Mouse (Mus musculus): ENCODE measurements around the gene Bckdk. TPM values are rescaled to one million over a fixed set of nuclear protein-coding genes. Genes with fewer than 3 reads are reported as not detected.
A peak's percentile ranks its signal among the peaks of the same experiment; 100 is the strongest.

The Bckdk gene
- polyA plus RNA-seq, 1 experiment from 2014 or later = 89.2 TPM

GRCm38 (mm10) chr7:127923714-127924113 is 19.8 kb downstream of the Bckdk start:
- peaks cover 68% of the 10 kb centered on the region for H3K36me3 ChIP-seq (replicated peaks)
- peaks cover 12% of the 10 kb centered on the region for H3K27me3 ChIP-seq
- no peak overlapping the region for H3K4me3 ChIP-seq (replicated peaks)
- WGBS = 90% methylated on average over 5 of the region's 5 CpGs
- H3K27ac ChIP-seq = no peak overlapping the region
- no peaks in the 10 kb centered on the region for H3K9me3 ChIP-seq
- H3K9ac ChIP-seq = no peak overlapping the region
- no peak for ATAC-seq (ENCODE audit: low FRiP score)
- H3K4me2 ChIP-seq = no peak overlapping the region
- no peaks in the 10 kb centered on the region for H3K4me1 ChIP-seq

- no peak overlapping the region for H3K9ac ChIP-seq
These were observed 21.4 kb downstream of the Bckdk start for GRCm38 (mm10) chr7:127925252-127925651.

GRCm38 (mm10) chr7:127926066-127926465 is 22.2 kb downstream of the Bckdk start:
- 89% methylated on average over 8 of the region's 8 CpGs for WGBS
- Histone ChIP-seq H3K4me1 (no peaks in the 10 kb centered on the region; the same call in 1 of the 2 replicates), H3K9ac (no peak overlapping the region), H3K27ac (no peak overlapping the region), H3K27me3 (peaks cover 32% of the 10 kb centered on the region), H3K4me2 (no peak overlapping the region), H3K36me3 (replicated peaks) (peaks cover 55% of the 10 kb centered on the region), H3K9me3 (no peaks in the 10 kb centered on the region), H3K4me3 (replicated peaks) (no peak overlapping the region)
- no peak for ATAC-seq (ENCODE audit: low FRiP score)

More at GRCm38 (mm10) chr7:127925252-127925651, 21.4 kb downstream of the Bckdk start:
- Histone ChIP-seq H3K4me3 (replicated peaks) (no peak overlapping the region), H3K9me3 (no peaks in the 10 kb centered on the region), H3K36me3 (replicated peaks) (peaks cover 63% of the 10 kb centered on the region), H3K27me3 (peaks cover 27% of the 10 kb centered on the region), H3K4me2 (no peak overlapping the region), H3K4me1 (no peaks in the 10 kb centered on the region; the same call in 1 of the 2 replicates), H3K27ac (no peak overlapping the region)
- ATAC-seq (ENCODE audit: low FRiP score) = no peak
- 67% methylated on average over 5 of the region's 5 CpGs for WGBS

- WGBS = 90% methylated on average over 11 of the region's 11 CpGs
- H3K27me3 ChIP-seq = peaks cover 38% of the 10 kb centered on the region
- peaks cover 51% of the 10 kb centered on the region for H3K36me3 ChIP-seq (replicated peaks)
These were observed 23.0 kb downstream of the Bckdk start for GRCm38 (mm10) chr7:127926846-127927245.

GRCm38 (mm10) chr7:127927726-127928125 is 23.8 kb downstream of the Bckdk start:
- Histone ChIP-seq H3K4me2 (no peak overlapping the region), H3K36me3 (replicated peaks) (peaks cover 42% of the 10 kb centered on the region), H3K9ac (no peak overlapping the region), H3K9me3 (no peaks in the 10 kb centered on the region), H3K4me1 (no peaks in the 10 kb centered on the region; the same call in 1 of the 2 replicates), H3K4me3 (replicated peaks) (no peak overlapping the region), H3K27ac (no peak overlapping the region), H3K27me3 (peaks cover 38% of the 10 kb centered on the region)
- no peak for ATAC-seq (ENCODE audit: low FRiP score)
- WGBS = 87% methylated on average over 11 of the region's 11 CpGs

More at GRCm38 (mm10) chr7:127926846-127927245, 23.0 kb downstream of the Bckdk start:
- H3K4me1 ChIP-seq = no peaks in the 10 kb centered on the region; the same call in 1 of the 2 replicates
- no peak overlapping the region for H3K4me2 ChIP-seq
- no peak overlapping the region for H3K4me3 ChIP-seq (replicated peaks)
- no peak overlapping the region for H3K9ac ChIP-seq
- ATAC-seq (ENCODE audit: low FRiP score) = no peak
- no peaks in the 10 kb centered on the region for H3K9me3 ChIP-seq
- H3K27ac ChIP-seq = no peak overlapping the region

- 60% methylated on average over 5 of the region's 5 CpGs for WGBS
- Histone ChIP-seq H3K4me1 (no peaks in the 10 kb centered on the region; the same call in 1 of the 2 replicates), H3K9ac (no peak overlapping the region), H3K27me3 (peaks cover 38% of the 10 kb centered on the region), H3K27ac (no peak overlapping the region), H3K4me3 (replicated peaks) (no peak overlapping the region), H3K4me2 (no peak overlapping the region), H3K9me3 (no peaks in the 10 kb centered on the region), H3K36me3 (replicated peaks) (peaks cover 34% of the 10 kb centered on the region)
- ATAC-seq (ENCODE audit: low FRiP score) = no peak
These were observed 24.7 kb downstream of the Bckdk start for GRCm38 (mm10) chr7:127928596-127928995.

- Histone ChIP-seq H3K36me3 (replicated peaks) (peaks cover 22% of the 10 kb centered on the region), H3K4me1 (peaks cover 6% of the 10 kb centered on the region), H3K27ac (no peak within 1 kb of the TSS), H3K27me3 (peaks cover 38% of the 10 kb centered on the region), H3K9me3 (no peaks in the 10 kb centered on the region), H3K4me2 (peak within 1 kb of the TSS; percentile 24; the same call in 1 of the 2 replicates), H3K4me3 (replicated peaks) (peak within 1 kb of the TSS; percentile 9; the same call in 1 of the 2 replicates), H3K9ac (peak within 1 kb of the TSS; percentile 21; the same call in 1 of the 2 replicates)
- WGBS = 2% methylated on average over 6 of the region's 6 CpGs
- ATAC-seq (ENCODE audit: low FRiP score) = no peak
These were observed 26.0 kb downstream of the Bckdk start, which contains the start of gene Prss8 for GRCm38 (mm10) chr7:127929923-127930322. TSS of gene Prss8 (minus strand) at chr7:127930104.

GRCm38 (mm10) chr7:127930636-127931035 is 26.8 kb downstream of the Bckdk start:
- H3K36me3 ChIP-seq (replicated peaks) = peaks cover 15% of the 10 kb centered on the region
- peaks cover 6% of the 10 kb centered on the region for H3K4me1 ChIP-seq
- no peaks in the 10 kb centered on the region for H3K9me3 ChIP-seq
- 81% methylated on average over 5 of the region's 5 CpGs for WGBS
- H3K27me3 ChIP-seq = peaks cover 38% of the 10 kb centered on the region
- H3K9ac ChIP-seq = no peak overlapping the region
- no peak for ATAC-seq (ENCODE audit: low FRiP score)
- H3K4me3 ChIP-seq (replicated peaks) = no peak overlapping the region
- no peak overlapping the region for H3K4me2 ChIP-seq
- no peak overlapping the region for H3K27ac ChIP-seq

GRCm38 (mm10) chr7:127931351-127932135 is 27.7 kb downstream of the Bckdk start:
- Histone ChIP-seq H3K4me1 (peaks cover 13% of the 10 kb centered on the region), H3K4me2 (no peak overlapping the region), H3K9me3 (no peaks in the 10 kb centered on the region), H3K36me3 (replicated peaks) (peaks cover 6% of the 10 kb centered on the region; the same call in 1 of the 2 replicates), H3K4me3 (replicated peaks) (no peak overlapping the region), H3K27me3 (peaks cover 43% of the 10 kb centered on the region), H3K9ac (no peak overlapping the region), H3K27ac (no peak overlapping the region)
- no peak for ATAC-seq (ENCODE audit: low FRiP score)
- WGBS = 35% methylated on average over 13 of the region's 13 CpGs

GRCm38 (mm10) chr7:127932273-127933031 is 28.6 kb downstream of the Bckdk start:
- no peak for ATAC-seq (ENCODE audit: low FRiP score)
- Histone ChIP-seq H3K4me3 (replicated peaks) (no peak overlapping the region), H3K4me2 (no peak overlapping the region), H3K27me3 (peaks cover 43% of the 10 kb centered on the region), H3K9me3 (no peaks in the 10 kb centered on the region), H3K27ac (no peak overlapping the region), H3K4me1 (peaks cover 13% of the 10 kb centered on the region), H3K9ac (no peak overlapping the region), H3K36me3 (replicated peaks) (no peaks in the 10 kb centered on the region)
- WGBS = 19% methylated on average over 13 of the region's 13 CpGs

- Histone ChIP-seq H3K27me3 (peaks cover 28% of the 10 kb centered on the region), H3K36me3 (replicated peaks) (no peaks in the 10 kb centered on the region), H3K4me3 (replicated peaks) (no peak overlapping the region), H3K9me3 (no peaks in the 10 kb centered on the region), H3K27ac (no peak overlapping the region), H3K4me2 (no peak overlapping the region), H3K9ac (no peak overlapping the region), H3K4me1 (peaks cover 13% of the 10 kb centered on the region)
- ATAC-seq (ENCODE audit: low FRiP score) = no peak
- WGBS = 87% methylated on average over 5 of the region's 5 CpGs
These were observed 30.2 kb downstream of the Bckdk start for GRCm38 (mm10) chr7:127934075-127934474.

GRCm38 (mm10) chr7:127935028-127935722 is 31.3 kb downstream of the Bckdk start:
- peak; percentile 96 for ATAC-seq (ENCODE audit: low FRiP score)
- Histone ChIP-seq H3K27ac (peak overlapping the region; percentile 67), H3K4me2 (peak overlapping the region; percentile 95), H3K9ac (peak overlapping the region; percentile 82), H3K4me1 (peaks cover 13% of the 10 kb centered on the region), H3K27me3 (peaks cover 17% of the 10 kb centered on the region), H3K9me3 (no peaks in the 10 kb centered on the region), H3K4me3 (replicated peaks) (peak overlapping the region; percentile 69), H3K36me3 (replicated peaks) (no peaks in the 10 kb centered on the region)
- whole genome bisulfite sequencing = 7% methylated on average over 27 of the region's 32 CpGs

All from forebrain, embryonic 12.5 days (tissue).